Comparison of ENCODE assay signal across 8 mouse cellular contexts in genomic region chr2:90581006-90581795, GRCm38 (mm10). TPM values are rescaled to one million over a fixed set of nuclear protein-coding genes. Genes with fewer than 3 reads are reported as not detected.
DNase-seq lines count a peak whose midpoint lies in the region; ATAC-seq and TF ChIP-seq lines count a peak whose summit lies in the region.

No protein-coding gene starts in this region.

- no peak for TF ChIP-seq CTCF in heart, adult 2 months (IDR thresholded peaks at IDR 0.05)
- no peak for TF ChIP-seq CTCF in intestine, postnatal 0 days (IDR thresholded peaks at IDR 0.05; ENCODE audit: low read depth)

- H3K27ac ChIP-seq in heart, adult 2 months: peak overlapping the region; percentile 76
- H3K27ac ChIP-seq in embryonic facial prominence, embryonic 13.5 days: peak overlapping the region; percentile 82; the same call in 1 of the 2 replicates
- peak overlapping the region; percentile 88 for H3K27ac ChIP-seq in intestine, postnatal 0 days (ENCODE audit: low read depth, low read length)
- H3K27ac ChIP-seq in neural tube, embryonic 15.5 days (replicated peaks): peak overlapping the region; percentile 91

- peaks cover 2% of the 10 kb centered on the region; the same call in 1 of the 2 replicates for H3K4me1 ChIP-seq in heart, adult 2 months (ENCODE audit: control insufficient read depth, insufficient read depth, low read length)
- H3K4me1 ChIP-seq in embryonic facial prominence, embryonic 13.5 days: peaks cover 10% of the 10 kb centered on the region
- peaks cover 4% of the 10 kb centered on the region; the same call in 1 of the 2 replicates for H3K4me1 ChIP-seq in intestine, postnatal 0 days (replicated peaks; ENCODE audit: control insufficient read depth, insufficient read depth, low read length)
- peaks cover 25% of the 10 kb centered on the region for H3K4me1 ChIP-seq in neural tube, embryonic 15.5 days

- H3K36me3 ChIP-seq in heart, adult 2 months (ENCODE audit: control insufficient read depth, insufficient read depth, low read length): no peaks in the 10 kb centered on the region
- no peaks in the 10 kb centered on the region for H3K36me3 ChIP-seq in embryonic facial prominence, embryonic 13.5 days
- no peaks in the 10 kb centered on the region for H3K36me3 ChIP-seq in intestine, postnatal 0 days (ENCODE audit: control insufficient read depth, insufficient read depth)
- no peaks in the 10 kb centered on the region for H3K36me3 ChIP-seq in neural tube, embryonic 15.5 days

- intact Hi-C loops in heart, adult 2 months (cut with DNase I): loop anchor here (2.0 kb wide), 2 partner anchors 98 to 106 kb away; no protein-coding TSS in a partner anchor
- intact Hi-C loops in gastrocnemius, postnatal 36 days (cut with DNase I): loop anchor here (5.0 kb wide), 1 partner anchor 109 kb away; no protein-coding TSS in a partner anchor

- H3K9ac ChIP-seq in heart, adult 2 months (ENCODE audit: low read depth, low read length): peak overlapping the region; percentile 93
- peak overlapping the region; percentile 87 for H3K9ac ChIP-seq in embryonic facial prominence, embryonic 13.5 days
- H3K9ac ChIP-seq in intestine, postnatal 0 days (ENCODE audit: low read depth, low read length): peak overlapping the region; percentile 84
- H3K9ac ChIP-seq in neural tube, embryonic 15.5 days (replicated peaks): peak overlapping the region; percentile 98

- H3K27me3 ChIP-seq in heart, adult 2 months (ENCODE audit: control insufficient read depth, insufficient read depth, low read length): no peaks in the 10 kb centered on the region
- H3K27me3 ChIP-seq in embryonic facial prominence, embryonic 13.5 days: peaks cover 5% of the 10 kb centered on the region; the same call in 1 of the 2 replicates
- 0 out of 2 replicates have a peak, but pooled peaks cover 3% of the 10 kb centered on the region for H3K27me3 ChIP-seq in intestine, postnatal 0 days (replicated peaks; ENCODE audit: control insufficient read depth, insufficient read depth, low read length)
- no peaks in the 10 kb centered on the region for H3K27me3 ChIP-seq in neural tube, embryonic 15.5 days (replicated peaks)

- TF ChIP-seq POLR2A in heart, adult 2 months (IDR thresholded peaks at IDR 0.05; ENCODE audit: insufficient read depth, low read depth, low read length): no peak

- no peaks in the 10 kb centered on the region for H3K79me2 ChIP-seq in heart, adult 2 months (replicated peaks; ENCODE audit: control insufficient read depth, insufficient read depth, low read length)

- peak overlapping the region; percentile 91 for H3K4me3 ChIP-seq in heart, adult 2 months
- peak overlapping the region; percentile 81 for H3K4me3 ChIP-seq in embryonic facial prominence, embryonic 13.5 days
- peak overlapping the region; percentile 83 for H3K4me3 ChIP-seq in intestine, postnatal 0 days (ENCODE audit: low read depth, low read length)
- peak overlapping the region; percentile 92 for H3K4me3 ChIP-seq in neural tube, embryonic 15.5 days (replicated peaks)

- H3K4me2 ChIP-seq in embryonic facial prominence, embryonic 13.5 days: peak overlapping the region; percentile 99
- peak overlapping the region; percentile 99 for H3K4me2 ChIP-seq in intestine, postnatal 0 days (replicated peaks; ENCODE audit: low read depth)
- H3K4me2 ChIP-seq in neural tube, embryonic 15.5 days: peak overlapping the region; percentile 84

- DNase-seq in heart, adult 2 months: peak in 1 of 2 experiments; percentile 3
- no peak for DNase-seq in heart, adult 18-20 months
- DNase-seq in B cell, adult 2 months: peak; percentile 58 to 62
- no peak for DNase-seq in gastrocnemius, postnatal 36 days
- no peak for DNase-seq in thymus, postnatal 36 days

- 25% methylated on average over 11 of the region's 11 CpGs for WGBS in heart, adult 2 months
- WGBS in embryonic facial prominence, embryonic 13.5 days: 11% methylated on average over 11 of the region's 11 CpGs
- WGBS in intestine, postnatal 0 days: 17% methylated on average over 11 of the region's 11 CpGs
- 17% methylated on average over 11 of the region's 11 CpGs for WGBS in neural tube, embryonic 15.5 days

- TF ChIP-seq EP300 in heart, adult 2 months (IDR thresholded peaks at IDR 0.05; ENCODE audit: insufficient read depth, low read depth, low read length): 0 out of 2 replicates have a peak, but pooled peaks have one; percentile 15

- ATAC-seq in embryonic facial prominence, embryonic 13.5 days (ENCODE audit: insufficient number of reproducible peaks, insufficient read depth, low FRiP score, low TSS enrichment, low read depth): no peak
- peak; percentile 29 for ATAC-seq in intestine, postnatal 0 days
- peak; percentile 55 for ATAC-seq in neural tube, embryonic 15.5 days (ENCODE audit: low FRiP score)

- no peaks in the 10 kb centered on the region for H3K9me3 ChIP-seq in embryonic facial prominence, embryonic 13.5 days
- no peaks in the 10 kb centered on the region for H3K9me3 ChIP-seq in intestine, postnatal 0 days (ENCODE audit: control insufficient read depth)
- H3K9me3 ChIP-seq in neural tube, embryonic 15.5 days (replicated peaks): no peaks in the 10 kb centered on the region

RNA-seq across cellular contexts. Expression of gene Ptprj, which starts 0.8 kb away (rescaled TPM):
- 10 to 100 TPM in 1 of 2 experiments, 1 to 10 TPM in 1; 7.4 to 10.5 TPM for total RNA-seq in heart, adult 2 months (2021)
- polyA plus RNA-seq in heart, adult 2 months (2012; rRNA removed): 3.7 and 4.8 TPM in 2 replicates
- total RNA-seq in heart, adult 18-20 months (2021): 1 to 10 TPM; 6.5 to 8.8 TPM
- polyA plus RNA-seq in embryonic facial prominence, embryonic 13.5 days (2015; fragmentation: Nextera tagmentation; extraction: Ambion mirVana): 2.8 and 3.2 TPM in 2 replicates
- 3.5 and 4.0 TPM in 2 replicates for polyA plus RNA-seq in intestine, postnatal 0 days (2015; fragmentation: Nextera tagmentation; extraction: Ambion mirVana)
- 5.8 and 6.0 TPM in 2 replicates for polyA plus RNA-seq in neural tube, embryonic 15.5 days (2015; fragmentation: Nextera tagmentation; extraction: Ambion mirVana)
- 1 to 10 TPM; 2.7 to 3.6 TPM for total RNA-seq in gastrocnemius, postnatal 36 days (2021)

Comparison
In these comparisons a context has a peak if more than half of its experiments do, and no peak if none do; other contexts are left out.
1. DNase-seq: peak in B cell, adult 2 months (2 of 2); none in heart, adult 18-20 months (0 of 2), gastrocnemius, postnatal 36 days (0 of 2) and thymus, postnatal 36 days (0 of 2).
2. Peak in every context shown above with its lines, with median percentiles within 50 percentile points of each other: H3K27ac ChIP-seq, H3K4me3 ChIP-seq, H3K9ac ChIP-seq and H3K4me2 ChIP-seq.